Mouse (Mus musculus): Measurements from ENCODE around the gene Lpar6. TPM values are rescaled to one million over a fixed set of nuclear protein-coding genes. Genes with fewer than 3 reads are reported as not detected.

Gene Lpar6
- 2.7 and 3.1 TPM in 2 replicates for polyA plus RNA-seq (2012; rRNA removed)

GRCm38 (mm10) chr14:73237848-73238321 lies at the start of gene Lpar6:
Lpar6 (plus strand) TSS chr14:73237895.
- no peak for DNase-seq (ENCODE audit: low read depth, low spot score)
- WGBS = under 1% methylated on average over 19 of the region's 19 CpGs

GRCm38 (mm10) chr14:73199058-73199457 lies 38.6 kb upstream of the Lpar6 start:
- no peak for DNase-seq (ENCODE audit: low read depth, low spot score)
- WGBS = 82% methylated on average over 5 of the region's 5 CpGs

GRCm38 (mm10) chr14:73201447-73201846 lies 36.2 kb upstream of the Lpar6 start:
- DNase-seq (ENCODE audit: low read depth, low spot score) = no peak
- 73% methylated on average over 3 of the region's 3 CpGs for WGBS

GRCm38 (mm10) chr14:73204016-73204415 lies 33.7 kb upstream of the Lpar6 start:
- 79% methylated on average over 3 of the region's 3 CpGs for WGBS

GRCm38 (mm10) chr14:73209262-73209661 lies 28.4 kb upstream of the Lpar6 start:
- no peak for DNase-seq (ENCODE audit: low read depth, low spot score)

More at GRCm38 (mm10) chr14:73204016-73204415, 33.7 kb upstream of the Lpar6 start:
- no peak for DNase-seq (ENCODE audit: low read depth, low spot score)

GRCm38 (mm10) chr14:73210196-73210595 lies 27.5 kb upstream of the Lpar6 start:
- WGBS = 86% methylated on average over 8 of the region's 8 CpGs
- DNase-seq (ENCODE audit: low read depth, low spot score) = no peak

GRCm38 (mm10) chr14:73211477-73211876 lies 26.2 kb upstream of the Lpar6 start:
- 90% methylated on average over 5 of the region's 5 CpGs for WGBS
- DNase-seq (ENCODE audit: low read depth, low spot score) = no peak

GRCm38 (mm10) chr14:73217062-73217461 lies 20.6 kb upstream of the Lpar6 start:
- 97% methylated on average over 1 of the region's 1 CpGs for WGBS
- DNase-seq (ENCODE audit: low read depth, low spot score) = no peak

GRCm38 (mm10) chr14:73222316-73222970 lies 15.3 kb upstream of the Lpar6 start:
- DNase-seq (ENCODE audit: low read depth, low spot score) = no peak
- WGBS = 89% methylated on average over 9 of the region's 9 CpGs

- DNase-seq (ENCODE audit: low read depth, low spot score) = no peak
- WGBS = 74% methylated on average over 3 of the region's 3 CpGs
Observed at GRCm38 (mm10) chr14:73226346-73226745, 11.3 kb upstream of the Lpar6 start.

GRCm38 (mm10) chr14:73226849-73227248 lies 10.8 kb upstream of the Lpar6 start:
- WGBS = 24% methylated on average over 1 of the region's 1 CpGs
- DNase-seq (ENCODE audit: low read depth, low spot score) = no peak

GRCm38 (mm10) chr14:73231286-73231982 lies 6.3 kb upstream of the Lpar6 start:
- WGBS = 47% methylated on average over 5 of the region's 5 CpGs
- no peak for DNase-seq (ENCODE audit: low read depth, low spot score)

GRCm38 (mm10) chr14:73234468-73235031 lies 3.1 kb upstream of the Lpar6 start:
- no peak for DNase-seq (ENCODE audit: low read depth, low spot score)
- WGBS = 23% methylated on average over 2 of the region's 2 CpGs

GRCm38 (mm10) chr14:73238498-73239250 lies 979 bp downstream of the Lpar6 start:
- no peak for DNase-seq (ENCODE audit: low read depth, low spot score)
- WGBS = under 1% methylated on average over 20 of the region's 20 CpGs

- DNase-seq (ENCODE audit: low read depth, low spot score) = no peak
- under 1% methylated on average over 6 of the region's 6 CpGs for WGBS
Observed at GRCm38 (mm10) chr14:73239291-73239690, 1.6 kb downstream of the Lpar6 start.

- whole genome bisulfite sequencing = 10% methylated on average over 3 of the region's 3 CpGs
- no peak for DNase-seq (ENCODE audit: low read depth, low spot score)
Observed at GRCm38 (mm10) chr14:73239857-73240256, 2.2 kb downstream of the Lpar6 start.

GRCm38 (mm10) chr14:73244061-73244597 lies 6.4 kb downstream of the Lpar6 start:
- 76% methylated on average over 2 of the region's 2 CpGs for WGBS
- DNase-seq (ENCODE audit: low read depth, low spot score) = no peak

GRCm38 (mm10) chr14:73250056-73250455 lies 12.4 kb downstream of the Lpar6 start:
- WGBS = 79% methylated on average over 2 of the region's 2 CpGs
- no peak for DNase-seq (ENCODE audit: low read depth, low spot score)

- 42% methylated on average over 2 of the region's 2 CpGs for WGBS
- DNase-seq (ENCODE audit: low read depth, low spot score) = no peak
Observed at GRCm38 (mm10) chr14:73252276-73252675, 14.6 kb downstream of the Lpar6 start.
